Mouse (Mus musculus) gonadal fat pad, adult 2 months (tissue): Measurements from ENCODE around the gene Agpat2. TPM values are rescaled to one million over a fixed set of nuclear protein-coding genes. Genes with fewer than 3 reads are reported as not detected.

ENCODE experiments used
- DNase-seq: peaks from one replicate; pipeline ENCODE4 v3.0.0-alpha.2; 2012; ENCODE audit warnings: low read depth
- polyA plus RNA-seq: library from polyadenylated mRNA; depleted of rRNA; stranded (reverse); fragments of >200 nt; gene quantifications from 2 replicates; pipeline ENCODE4 v1.2.3, GENCODE M21; 2012; rRNA removed

The Agpat2 gene
- polyA plus RNA-seq: 338 and 719 TPM in 2 replicates

DNA sequence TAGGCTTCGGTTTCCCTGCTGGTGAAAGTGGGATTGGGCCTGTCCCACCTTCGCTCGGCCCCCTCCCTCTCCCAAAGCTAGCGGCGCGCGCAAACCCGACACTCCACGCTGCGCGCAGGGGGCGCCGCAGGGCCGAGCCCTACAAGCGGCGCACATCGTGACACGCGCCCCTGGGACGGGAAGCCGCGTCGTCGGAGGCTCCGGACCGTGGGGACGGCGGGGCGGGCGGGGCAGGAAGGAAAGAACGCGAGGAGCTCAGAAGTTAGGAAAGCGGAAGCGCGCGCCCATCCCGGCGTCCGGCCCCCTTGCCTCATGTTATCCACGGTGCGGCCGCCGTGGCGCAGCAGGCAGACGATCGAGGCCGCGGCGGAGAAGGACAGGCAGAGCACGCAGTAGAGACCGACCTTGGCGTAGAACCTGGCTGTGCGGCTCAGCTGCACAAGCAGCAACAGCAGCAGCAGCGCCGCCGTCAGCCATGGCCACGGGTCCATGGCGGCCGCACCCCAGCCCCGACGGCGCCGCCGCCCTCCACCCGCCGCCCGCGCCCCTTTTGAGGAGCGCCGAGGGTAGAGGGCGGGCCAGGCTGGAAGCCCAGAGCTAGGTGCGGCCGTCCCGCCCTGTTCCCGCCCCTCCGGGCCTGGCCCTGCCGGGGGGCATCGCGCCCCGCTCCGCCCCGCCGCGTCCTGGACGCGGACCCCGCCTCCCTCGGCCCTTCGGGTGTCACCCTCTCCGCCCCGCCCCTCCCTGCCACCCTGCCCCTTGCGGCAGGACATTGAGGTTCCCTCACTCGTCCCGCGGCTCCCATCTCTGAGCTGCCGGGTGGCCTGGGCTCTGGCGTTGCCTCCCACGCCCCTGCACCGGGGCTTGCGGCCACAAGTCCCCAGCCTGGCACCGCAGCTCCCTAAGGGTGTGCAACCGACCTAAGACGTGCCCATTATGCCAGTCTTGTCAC lies at the start of gene Agpat2:
TSS of gene Agpat2 (minus strand) at position 698 of the 952 bp plus-strand sequence.
- DNase-seq: no peak

- DNase-seq: no peak
Observed at GRCm38 (mm10) chr2:26646643-26647293, 42.6 kb upstream of the Agpat2 start.

DNA sequence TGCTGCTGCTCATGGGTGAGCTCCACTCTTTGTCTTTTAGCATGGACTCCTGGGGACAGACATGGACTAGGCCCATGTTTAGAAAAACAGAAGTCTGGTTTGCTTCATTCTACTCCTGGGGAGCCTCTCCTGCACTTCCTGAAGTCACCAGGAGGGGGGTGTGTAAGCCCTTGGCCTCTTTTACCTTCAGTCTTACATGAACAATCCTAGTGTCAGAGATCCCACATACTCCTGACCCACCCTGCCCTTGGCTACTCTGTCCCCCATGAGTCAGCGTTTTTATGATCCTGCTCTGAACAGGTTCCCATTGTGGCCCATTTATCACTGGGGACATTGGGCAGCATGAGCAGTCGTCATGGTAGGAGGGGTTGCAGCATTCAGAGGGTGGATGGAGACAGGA lies 39.7 kb upstream of the Agpat2 start:
- DNase-seq: no peak

- no peak for DNase-seq
Observed at GRCm38 (mm10) chr2:26641006-26641647, 36.9 kb upstream of the Agpat2 start.

DNA sequence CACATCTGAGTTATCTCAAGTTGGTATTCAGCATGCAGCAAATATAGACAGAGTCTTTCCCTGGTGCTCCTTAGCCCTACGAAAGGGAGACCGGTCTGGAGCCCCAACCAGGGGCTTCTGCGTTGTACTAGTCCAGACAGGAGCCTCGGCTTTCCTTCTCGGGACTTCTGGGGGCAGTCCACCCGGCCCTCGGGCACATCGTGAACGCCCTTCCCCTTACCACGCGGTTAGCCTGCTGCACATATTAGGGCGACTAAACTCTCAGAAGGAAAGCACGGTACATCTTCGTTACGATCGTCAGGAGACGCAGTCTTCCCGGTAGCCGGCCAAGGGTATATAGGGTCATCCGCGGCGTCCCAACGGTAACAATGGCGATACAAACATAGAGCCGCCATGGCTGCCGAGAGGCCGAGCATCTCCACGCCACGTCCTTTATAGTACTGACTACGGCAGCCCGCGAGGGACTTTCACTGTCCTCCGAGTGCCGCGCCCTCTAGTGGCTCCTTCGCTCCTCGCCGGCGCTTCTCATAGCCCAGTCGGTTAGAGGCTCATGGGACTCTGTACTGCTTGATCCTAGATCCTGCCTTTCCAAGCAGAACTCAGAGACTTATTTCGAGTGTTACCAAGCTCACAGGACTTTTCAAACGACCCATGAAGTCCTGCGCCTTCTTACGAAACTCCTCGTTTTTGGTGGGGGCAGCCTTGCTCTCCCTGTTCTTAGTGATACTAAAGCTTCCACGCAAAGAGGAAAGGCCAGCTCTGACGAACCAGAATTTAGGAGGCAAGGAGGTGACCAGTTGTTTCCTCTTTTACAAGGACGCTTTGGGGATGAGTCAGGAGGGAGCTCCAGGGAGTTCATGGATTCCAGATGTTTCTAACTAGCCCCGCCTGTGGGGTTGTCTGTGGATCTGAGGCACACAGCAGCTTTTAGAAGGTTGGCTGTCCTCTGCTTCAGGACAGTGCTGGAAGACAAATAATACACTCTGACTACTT lies 35.9 kb upstream of the Agpat2 start:
- DNase-seq: no peak

DNA sequence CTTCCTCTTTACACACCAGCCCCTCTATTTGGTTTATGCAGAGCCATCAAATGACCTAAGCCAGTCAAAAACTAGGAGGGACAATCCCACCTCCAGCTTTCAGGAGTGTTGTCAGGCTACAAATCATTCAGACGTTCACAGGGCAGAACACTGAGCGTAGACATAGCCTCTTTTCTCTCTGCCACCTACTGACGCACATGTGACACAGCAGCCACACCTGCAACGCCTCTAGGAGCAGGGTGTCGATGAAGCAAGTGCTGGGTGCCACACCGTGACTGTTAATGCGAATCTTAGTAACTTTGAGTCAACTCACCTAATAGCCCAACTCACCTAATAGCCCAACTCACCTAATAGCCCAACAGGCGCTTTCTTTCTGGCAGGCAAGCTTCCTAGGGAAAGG lies 34.9 kb upstream of the Agpat2 start:
- peak; percentile 36 for DNase-seq

DNA sequence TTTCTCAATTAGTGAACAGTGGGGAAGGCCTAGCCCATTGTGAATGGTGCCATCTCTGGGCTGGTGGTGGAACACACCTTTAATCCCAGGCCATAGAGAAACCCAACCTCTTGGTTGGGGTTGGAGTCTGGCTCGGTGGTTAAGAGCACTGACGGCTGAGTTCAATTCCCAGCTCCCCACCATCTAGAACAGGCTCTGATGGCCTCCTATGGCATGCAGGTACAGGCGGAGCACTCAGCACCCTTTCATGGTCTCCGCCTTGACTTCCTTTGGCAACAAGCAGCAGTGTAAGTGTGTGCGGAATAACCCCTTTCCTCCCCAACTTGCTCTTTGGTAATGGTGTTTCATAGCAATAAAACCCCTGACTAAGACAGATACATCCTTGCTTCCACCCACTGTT lies 34.4 kb upstream of the Agpat2 start:
- no peak for DNase-seq

GRCm38 (mm10) chr2:26638039-26638438 lies 33.8 kb upstream of the Agpat2 start:
- DNase-seq: no peak

DNA sequence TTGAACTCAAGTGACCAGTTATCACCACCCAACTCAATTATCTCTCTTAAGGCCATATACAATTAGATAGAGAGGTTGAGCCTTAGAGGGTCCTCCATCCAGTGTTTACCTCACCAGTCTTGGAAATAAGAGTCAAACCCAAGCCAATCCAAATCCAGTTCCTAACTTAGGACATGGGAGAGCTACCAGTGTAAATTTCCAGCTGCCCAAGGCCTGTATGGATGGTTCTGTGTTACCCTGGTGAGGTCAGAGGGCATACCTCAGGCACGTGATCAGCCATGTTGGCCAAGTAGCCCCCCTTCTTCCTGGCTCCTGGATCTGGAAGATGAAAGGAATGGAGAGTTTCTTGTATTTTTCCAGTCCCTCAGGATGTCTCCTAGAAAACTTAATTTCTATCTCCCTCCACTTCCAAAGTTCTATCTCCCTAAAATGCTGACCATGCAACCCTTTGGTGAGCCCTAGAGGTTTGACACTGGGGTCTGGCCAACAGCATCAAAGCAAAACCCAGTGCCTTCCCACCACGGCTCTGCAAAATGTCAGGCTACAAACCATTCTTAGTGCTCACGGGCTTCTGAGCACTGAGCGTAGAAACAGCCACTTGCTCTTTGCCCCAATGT lies 33.2 kb upstream of the Agpat2 start:
- DNase-seq: no peak

DNA sequence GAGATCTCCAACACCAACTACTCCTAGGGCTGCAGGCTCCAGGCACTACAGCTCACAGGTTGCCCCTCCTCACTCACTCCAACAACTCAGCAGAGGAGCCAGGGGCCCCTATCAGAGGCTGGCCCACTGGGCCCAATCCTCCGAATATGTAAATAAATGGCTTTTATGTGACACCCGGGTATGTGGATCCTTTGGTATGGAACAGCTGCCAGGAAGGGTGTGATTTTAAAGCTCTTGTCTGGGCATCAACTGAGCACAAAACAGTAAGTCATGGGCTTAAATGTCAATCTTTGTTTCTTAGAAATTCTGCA lies 32.1 kb upstream of the Agpat2 start:
- DNase-seq: no peak

DNA sequence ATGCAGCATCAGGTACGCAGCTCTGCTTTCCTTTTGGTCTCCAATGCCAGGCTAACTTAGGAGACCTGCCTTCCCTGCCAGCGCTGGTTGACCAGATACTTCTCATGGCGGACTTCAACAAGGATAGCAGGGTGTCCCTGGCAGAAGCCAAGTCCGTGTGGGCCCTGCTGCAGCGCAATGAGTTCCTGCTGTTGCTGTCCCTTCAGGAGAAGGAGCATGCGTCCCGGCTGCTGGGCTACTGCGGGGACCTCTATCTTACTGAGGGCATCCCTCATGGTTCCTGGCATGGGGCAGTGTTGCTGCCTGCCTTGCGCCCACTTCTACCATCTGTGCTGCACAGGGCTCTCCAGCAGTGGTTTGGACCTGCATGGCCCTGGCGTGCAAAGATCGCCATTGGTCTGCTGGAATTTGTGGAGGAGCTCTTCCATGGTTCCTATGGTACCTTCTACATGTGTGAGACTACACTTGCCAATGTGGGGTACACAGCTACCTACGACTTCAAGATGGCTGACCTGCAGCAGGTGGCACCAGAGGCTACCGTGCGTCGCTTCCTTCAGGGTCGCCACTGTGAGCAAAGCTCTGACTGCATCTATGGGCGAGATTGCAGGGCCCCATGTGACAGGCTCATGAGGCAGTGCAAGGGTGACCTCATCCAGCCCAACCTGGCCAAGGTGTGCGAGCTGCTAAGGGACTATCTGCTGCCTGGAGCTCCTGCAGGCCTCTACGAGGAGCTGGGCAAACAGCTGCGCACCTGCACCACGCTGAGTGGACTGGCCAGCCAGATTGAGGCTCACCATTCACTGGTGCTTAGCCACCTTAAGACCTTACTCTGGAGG lies 31.5 kb upstream of the Agpat2 start:
- no peak for DNase-seq

GRCm38 (mm10) chr2:26634629-26635488 lies 30.6 kb upstream of the Agpat2 start:
- DNase-seq: no peak

DNA sequence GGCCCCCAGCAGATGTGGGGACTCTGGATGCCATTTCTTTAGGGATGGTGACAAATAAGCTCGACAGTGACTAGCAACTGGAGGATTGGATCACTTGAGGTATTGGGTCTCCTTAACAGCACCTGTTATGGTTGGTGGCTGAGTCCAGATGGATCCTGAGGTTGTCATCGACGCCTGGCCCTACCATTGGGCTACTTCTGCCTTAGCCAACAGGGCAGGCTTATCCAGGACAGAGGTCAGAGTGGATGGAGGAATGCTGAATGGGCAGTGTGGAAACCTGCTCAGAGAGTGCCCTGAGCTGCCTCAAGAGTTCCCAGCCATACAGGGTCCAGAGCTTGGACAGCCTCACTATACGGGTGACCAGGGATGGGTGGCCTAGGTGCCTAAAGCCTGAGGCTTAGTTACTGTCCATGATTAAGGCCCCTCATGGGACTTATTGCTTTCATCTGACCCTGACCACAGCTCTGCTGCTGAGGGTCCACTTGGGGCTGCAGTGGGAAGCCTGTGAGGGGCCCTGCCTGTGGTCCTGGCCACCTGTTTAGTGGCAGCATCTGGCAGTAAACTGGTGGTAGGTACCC lies 29.8 kb upstream of the Agpat2 start:
- DNase-seq: no peak

- no peak for DNase-seq
Observed at GRCm38 (mm10) chr2:26632541-26633395, 28.6 kb upstream of the Agpat2 start.

GRCm38 (mm10) chr2:26628792-26629437 lies 24.7 kb upstream of the Agpat2 start:
- DNase-seq: no peak

- no peak for DNase-seq
Observed at GRCm38 (mm10) chr2:26627921-26628739, 23.9 kb upstream of the Agpat2 start, which contains the start of gene Fam69b. TSS of gene Fam69b (plus strand) at chr2:26628457.
